Mouse (Mus musculus) bone marrow macrophage, adult 2 months (primary cell): Measurements from ENCODE around the gene Foxs1. TPM values are rescaled to one million over a fixed set of nuclear protein-coding genes. Genes with fewer than 3 reads are reported as not detected.

ENCODE experiments used
- H3K27ac ChIP-seq: 2 replicates; pipeline ENCODE4 v1.5.1; 2012; ENCODE audit warnings: low read depth, low read length; ENCODE audit not compliant: insufficient read depth
- H3K4me1 ChIP-seq: 2 replicates; pipeline ENCODE4 v1.6.1; 2012; ENCODE audit warnings: low read length; ENCODE audit not compliant: control insufficient read depth, insufficient read depth
- H3K4me3 ChIP-seq: 2 replicates; pipeline ENCODE4 v1.5.1; 2012; ENCODE audit warnings: mild to moderate bottlenecking, low read length, moderate library complexity; ENCODE audit not compliant: insufficient read depth
- CTCF ChIP-seq: IDR thresholded peaks from 2 replicates; pipeline ENCODE4 v1.5.1; 2012; ENCODE audit warnings: low read depth, mild to moderate bottlenecking, low read length, moderate library complexity
- POLR2A ChIP-seq: IDR thresholded peaks from 2 replicates; pipeline ENCODE4 v1.6.1; 2012; ENCODE audit warnings: mild to moderate bottlenecking, low read depth, low read length, borderline replicate concordance
- polyA plus RNA-seq: library from polyadenylated mRNA; stranded (reverse); fragments of >200 nt; gene quantifications from 2 replicates; pipeline ENCODE4 v1.2.4, GENCODE M21; 2012; ENCODE audit not compliant: missing spikeins, insufficient read depth, insufficient read length

Foxs1 gene
- polyA plus RNA-seq, 1 experiment: not detected

GRCm38 (mm10) chr2:152884101-152884645, 48.8 kb downstream of the Foxs1 start:
- no peak overlapping the region for H3K27ac ChIP-seq
- peaks cover 10% of the 10 kb centered on the region for H3K4me1 ChIP-seq
- no peak overlapping the region for H3K4me3 ChIP-seq
- no peak for TF ChIP-seq CTCF
- TF ChIP-seq POLR2A: no peak

Other genes starting within 250 kb of the Foxs1 start
- gene Mcts2, start 246.2 kb downstream of the Foxs1 start, polyA plus RNA-seq: 0.82 and 2.4 TPM in 2 replicates
- not detected in 2 replicates for gene Id1, start 197.0 kb downstream of the Foxs1 start, polyA plus RNA-seq
- not detected in 2 replicates for gene Cox4i2, start 179.0 kb downstream of the Foxs1 start, polyA plus RNA-seq
- 29.0 and 30.8 TPM in 2 replicates for gene Bcl2l1, start 101.5 kb downstream of the Foxs1 start, polyA plus RNA-seq
- 35.1 and 38.3 TPM in 2 replicates for gene Tpx2, start 85.2 kb downstream of the Foxs1 start, polyA plus RNA-seq
- gene Mylk2, start 21.9 kb downstream of the Foxs1 start, polyA plus RNA-seq: not detected in 2 replicates
- gene Dusp15, start 18.5 kb upstream of the Foxs1 start, polyA plus RNA-seq: not detected in 2 replicates
- not detected in 2 replicates for gene Ttll9, start 29.3 kb upstream of the Foxs1 start, polyA plus RNA-seq
- gene Pdrg1, start 82.2 kb upstream of the Foxs1 start, polyA plus RNA-seq: 52.8 and 79.8 TPM in 2 replicates
- gene Xkr7, start 98.6 kb upstream of the Foxs1 start, polyA plus RNA-seq: not detected in 2 replicates
- not detected in 2 replicates for gene Ccm2l, start 132.7 kb upstream of the Foxs1 start, polyA plus RNA-seq
- gene Hck, start 175.3 kb upstream of the Foxs1 start, polyA plus RNA-seq: 128 and 146 TPM in 2 replicates
- 68.7 and 73.5 TPM in 2 replicates for gene Tm9sf4, start 228.1 kb upstream of the Foxs1 start, polyA plus RNA-seq